9 mouse cellular contexts compared by ENCODE assay signal in genomic region chr1:151845926-151846782, GRCm38 (mm10).
DNase-seq lines count a peak whose midpoint lies in the region; ATAC-seq and TF ChIP-seq lines count a peak whose summit lies in the region.
"Had no signal": no experiment of that assay in that cellular context is flagged by ENCODE, and none has a peak within 500 bp of the region (broad histone marks: within the 10 kb centered on the region; RNA-seq: fewer than 3 reads in every experiment).

No protein-coding gene starts in this region.

- in situ Hi-C loops in Patski (cut with MboI; ENCODE audit: low pct_unique_long_range_greater_than_20kb) = loop anchor here (25.0 kb wide), 1 partner anchor 666 kb away; no protein-coding TSS in a partner anchor

- POLR2A ChIA-PET in Patski (lab: Charles Lee) = no interaction called here

- H3K4me2 ChIP-seq in kidney, postnatal 0 days (ENCODE audit: low read length) = no peak overlapping the region
- H3K4me2 ChIP-seq in neural tube, embryonic 11.5 days (ENCODE audit: low read depth) = no peak overlapping the region
- H3K4me2 ChIP-seq: embryonic facial prominence, embryonic 15.5 days had no signal

- no peaks in the 10 kb centered on the region for H3K27me3 ChIP-seq in kidney, postnatal 0 days (ENCODE audit: insufficient read depth, low read length)
- H3K27me3 ChIP-seq in Patski = no peaks in the 10 kb centered on the region
- H3K27me3 ChIP-seq in neural tube, embryonic 11.5 days (ENCODE audit: control insufficient read depth, insufficient read depth, low read length) = no peaks in the 10 kb centered on the region
- H3K27me3 ChIP-seq: embryonic facial prominence, embryonic 15.5 days had no signal

- no peaks in the 10 kb centered on the region for H3K9me3 ChIP-seq in kidney, postnatal 0 days (replicated peaks; ENCODE audit: low read length)
- no peaks in the 10 kb centered on the region for H3K9me3 ChIP-seq in neural tube, embryonic 11.5 days (ENCODE audit: control insufficient read depth, low read length)
- H3K9me3 ChIP-seq: embryonic facial prominence, embryonic 15.5 days had no signal

- H3K4me3 ChIP-seq in kidney, postnatal 0 days (replicated peaks; ENCODE audit: low read depth, low read length) = no peak overlapping the region
- no peak overlapping the region for H3K4me3 ChIP-seq in neural tube, embryonic 11.5 days (ENCODE audit: low read depth, low read length)
- H3K4me3 ChIP-seq: embryonic facial prominence, embryonic 15.5 days had no signal

- TF ChIP-seq CTCF in kidney, postnatal 0 days (IDR thresholded peaks at IDR 0.05; ENCODE audit: low read depth) = peak; percentile 46
- TF ChIP-seq CTCF in Patski (IDR thresholded peaks at IDR 0.05) = peak; percentile 30

- H3K4me1 ChIP-seq in kidney, postnatal 0 days (replicated peaks; ENCODE audit: insufficient read depth, low read length) = no peaks in the 10 kb centered on the region
- H3K4me1 ChIP-seq in neural tube, embryonic 11.5 days (ENCODE audit: control insufficient read depth, insufficient read depth, low read length) = no peaks in the 10 kb centered on the region
- H3K4me1 ChIP-seq: embryonic facial prominence, embryonic 15.5 days had no signal

- CTCF ChIA-PET in Patski (lab: Charles Lee) = interaction anchor here (2.6 kb wide), 1 partner anchor 14 kb away, joined by 6 read pairs; no protein-coding TSS in a partner anchor

- intact Hi-C loops in gastrocnemius, postnatal 14 days (cut with DNase I; ENCODE audit: low total_unique reads) = no loop called here

- no peaks in the 10 kb centered on the region for H3K36me3 ChIP-seq in kidney, postnatal 0 days (ENCODE audit: insufficient read depth, low read length)
- H3K36me3 ChIP-seq in neural tube, embryonic 11.5 days (ENCODE audit: control insufficient read depth, insufficient read depth, low read length) = no peaks in the 10 kb centered on the region
- H3K36me3 ChIP-seq: embryonic facial prominence, embryonic 15.5 days had no signal

- H3K9ac ChIP-seq in kidney, postnatal 0 days (ENCODE audit: low read depth, low read length) = no peak overlapping the region
- H3K9ac ChIP-seq in neural tube, embryonic 11.5 days (ENCODE audit: low read length) = no peak overlapping the region
- H3K9ac ChIP-seq: embryonic facial prominence, embryonic 15.5 days had no signal

- DNase-seq in kidney, postnatal 0 days (ENCODE audit: low spot score) = no peak
- DNase-seq in kidney, postnatal 36 days = no peak
- DNase-seq in Patski (ENCODE audit: low read depth, low spot score) = no peak
- DNase-seq in cerebellum, postnatal 10 days = peak; percentile 45
- peak; percentile 23 for DNase-seq in neural tube, embryonic 11.5 days (ENCODE audit: low spot score)
- no peak for DNase-seq in gastrocnemius, adult 18-20 months (ENCODE audit: low spot score)
- DNase-seq in gastrocnemius, postnatal 14 days = no peak
- DNase-seq: adrenal gland, adult 2 months had no signal

- ATAC-seq in kidney, postnatal 0 days (replicated peaks; ENCODE audit: low FRiP score, low read depth) = no peak
- no peak for ATAC-seq in Patski
- no peak; the same call in 1 of the 2 replicates for ATAC-seq in neural tube, embryonic 11.5 days (ENCODE audit: insufficient read depth, low FRiP score, low TSS enrichment)

- WGBS in kidney, postnatal 0 days = 61% methylated on average over 19 of the region's 19 CpGs
- WGBS in neural tube, embryonic 11.5 days = 61% methylated on average over 19 of the region's 19 CpGs

- no peak overlapping the region for H3K27ac ChIP-seq in kidney, postnatal 0 days
- H3K27ac ChIP-seq in neural tube, embryonic 11.5 days (ENCODE audit: low read depth, low read length) = no peak overlapping the region
- H3K27ac ChIP-seq: embryonic facial prominence, embryonic 15.5 days had no signal

Comparison
In these comparisons a context has a peak if more than half of its experiments do, and no peak if none do; other contexts are left out.
1. DNase-seq: peak in cerebellum, postnatal 10 days (2 of 2) and neural tube, embryonic 11.5 days (single experiment); none in kidney, postnatal 0 days (single experiment), kidney, postnatal 36 days (0 of 2), Patski (single experiment), gastrocnemius, adult 18-20 months (single experiment) and gastrocnemius, postnatal 14 days (single experiment).